Mouse (Mus musculus) lung, adult 2 months (tissue): ENCODE measurements around the gene Sdf2.

Experiments
- CTCF ChIP-seq: fragments of 200-500 bp; IDR thresholded peaks from 2 replicates; pipeline ENCODE4 v1.5.1; 2011; ENCODE audit warnings: mild to moderate bottlenecking, low read length, control low read depth; ENCODE audit not compliant: insufficient read depth
- POLR2A ChIP-seq: fragments of 200-500 bp; IDR thresholded peaks from 2 replicates; pipeline ENCODE4 v1.6.1; 2011; ENCODE audit warnings: low read depth, mild to moderate bottlenecking, control low read depth, low read length, borderline replicate concordance; ENCODE audit errors: extremely low read depth

GRCm38 (mm10) chr11:78300917-78301316 lies 55.4 kb downstream of the Sdf2 start:
- TF ChIP-seq CTCF (no peak), POLR2A (no peak)
